Mouse (Mus musculus) small intestine, adult 2 months (tissue): ENCODE measurements around the gene Srl.

Experiments used
- CTCF ChIP-seq: fragments of 200-500 bp; IDR thresholded peaks from 2 replicates; pipeline ENCODE4 v1.5.1; 2012; ENCODE audit warnings: low read depth, mild to moderate bottlenecking, control low read depth, inconsistent platforms, low read length, moderate library complexity, mixed read lengths; ENCODE audit not compliant: insufficient replicate concordance, insufficient read length; ENCODE audit errors: extremely low read depth
- POLR2A ChIP-seq: fragments of 200-500 bp; IDR thresholded peaks from 2 replicates; pipeline ENCODE4 v1.6.1; 2012; ENCODE audit warnings: low read depth, mild to moderate bottlenecking, control low read depth, inconsistent platforms, low read length, moderate library complexity

DNA sequence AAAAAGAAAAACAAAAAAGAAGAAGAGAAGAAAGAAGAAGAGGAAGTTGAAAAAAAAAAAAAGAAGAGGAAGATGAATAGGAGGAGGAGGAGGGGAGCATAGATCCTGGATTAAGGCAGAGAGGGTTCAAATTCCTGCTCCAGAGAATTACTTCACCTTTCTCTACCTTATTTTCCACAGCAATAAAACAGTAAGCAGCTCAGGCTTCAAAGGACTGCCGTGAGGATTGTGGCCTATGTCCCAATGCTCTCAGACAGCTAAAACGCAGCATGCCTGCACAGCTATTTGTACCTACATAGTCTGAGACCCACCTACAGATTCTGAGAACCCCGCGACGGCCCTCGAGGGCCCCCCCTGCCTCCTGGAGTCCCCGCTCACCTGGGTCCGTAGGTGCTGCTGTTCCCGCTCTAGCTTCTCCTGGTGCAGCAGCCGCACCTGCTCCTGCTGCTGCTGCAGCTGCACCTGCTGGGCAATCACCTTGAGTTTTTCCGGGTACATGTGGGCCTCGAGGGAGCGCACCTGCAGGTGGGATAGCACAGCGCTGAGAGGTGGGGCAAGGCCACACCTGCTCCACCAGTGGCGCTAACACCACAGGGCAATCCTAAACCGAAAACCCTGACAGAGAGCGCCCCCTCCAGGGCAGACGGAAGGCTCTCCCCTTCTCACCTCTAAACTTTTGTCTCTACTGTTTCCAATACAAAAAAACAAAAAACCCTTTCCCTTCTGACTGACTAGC, 7.5 kb upstream of the Srl start:
- TF ChIP-seq POLR2A, result no peak
- peak; percentile 71 for TF ChIP-seq CTCF
